Mouse (Mus musculus): ENCODE results near the gene Fgf5.

Fgf5 gene

DNA sequence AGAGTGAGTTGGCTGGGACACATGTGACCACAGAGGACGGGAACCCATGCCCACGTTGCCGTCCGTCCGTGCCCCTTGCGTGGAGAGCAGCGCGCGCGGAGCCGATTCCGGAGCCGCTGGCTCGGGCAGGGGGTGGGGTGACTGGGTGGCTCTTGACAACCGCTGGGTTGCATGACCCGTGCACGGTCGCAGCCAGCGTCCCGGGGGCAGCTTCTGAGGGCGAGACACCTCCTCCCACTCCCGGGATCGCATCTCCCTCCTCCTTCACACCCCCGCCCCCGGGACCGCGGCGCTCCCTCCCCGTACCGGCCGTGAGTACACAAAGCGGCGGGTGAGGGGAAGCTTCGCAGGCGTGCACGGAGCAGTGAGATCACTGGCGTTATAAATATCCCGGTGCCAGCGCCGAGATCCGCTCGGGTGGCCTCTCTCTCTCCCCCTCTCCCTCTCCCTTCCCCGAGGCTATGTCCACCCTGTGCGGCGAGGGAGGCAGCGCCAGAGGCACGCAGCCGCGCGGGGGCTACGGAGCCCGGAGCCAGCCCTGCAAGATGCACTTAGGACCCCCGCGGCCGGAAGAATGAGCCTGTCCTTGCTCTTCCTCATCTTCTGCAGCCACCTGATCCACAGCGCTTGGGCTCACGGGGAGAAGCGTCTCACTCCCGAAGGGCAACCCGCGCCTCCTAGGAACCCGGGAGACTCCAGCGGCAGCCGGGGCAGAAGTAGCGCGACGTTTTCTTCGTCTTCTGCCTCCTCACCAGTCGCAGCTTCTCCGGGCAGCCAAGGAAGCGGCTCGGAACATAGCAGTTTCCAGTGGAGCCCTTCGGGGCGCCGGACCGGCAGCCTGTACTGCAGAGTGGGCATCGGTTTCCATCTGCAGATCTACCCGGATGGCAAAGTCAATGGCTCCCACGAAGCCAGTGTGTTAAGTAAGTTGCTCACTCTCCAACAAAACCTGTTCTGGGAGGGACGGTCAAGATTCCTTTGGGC lies at the start of gene Fgf5:
Gene Fgf5, plus strand, starts transcription at position 347 of the 984 bp plus-strand sequence.
- peak; percentile 53 for DNase-seq (ENCODE audit: low read depth, low spot score)

DNA sequence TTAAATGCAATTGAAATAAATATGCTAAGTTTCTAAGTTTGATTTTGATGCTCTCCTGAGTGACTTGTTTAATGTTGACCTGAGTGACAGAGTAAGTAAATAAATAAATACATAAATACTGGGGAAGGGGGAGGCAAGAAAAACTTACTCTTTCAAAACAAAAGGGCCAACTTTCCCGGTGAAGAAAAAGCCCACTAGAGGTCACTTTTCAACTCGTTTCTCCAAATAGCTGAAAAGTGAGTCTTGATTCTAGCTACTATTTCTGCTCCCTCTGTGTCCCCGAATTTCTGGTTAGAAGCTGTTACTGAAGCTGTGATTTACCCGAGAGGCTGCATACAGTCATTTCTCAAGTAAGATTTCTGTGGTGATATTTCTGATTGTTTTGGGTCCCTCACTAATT lies 41.5 kb upstream of the Fgf5 start:
- DNase-seq (ENCODE audit: low read depth, low spot score), result no peak

DNA sequence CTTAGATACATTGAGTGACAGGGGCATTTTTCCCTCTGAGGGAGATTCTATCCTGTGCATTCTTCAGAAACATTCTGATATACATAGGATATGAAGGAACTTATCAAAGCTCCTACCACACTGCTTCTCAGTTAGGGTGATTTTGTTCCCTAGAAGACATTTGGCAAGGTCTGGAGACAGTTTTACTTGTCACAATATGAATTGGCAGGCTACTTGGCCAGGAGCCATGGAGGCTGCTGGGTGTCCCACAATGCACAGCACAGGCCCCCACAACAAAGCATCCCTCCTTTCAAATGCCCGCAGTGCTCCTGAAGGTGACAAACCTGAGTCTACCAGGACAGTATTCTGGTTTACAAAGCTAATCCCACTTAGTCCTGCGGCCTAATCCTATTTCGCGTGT lies 32.0 kb upstream of the Fgf5 start:
- no peak for DNase-seq (ENCODE audit: low read depth, low spot score)

GRCm38 (mm10) chr5:98226710-98227109 lies 27.3 kb upstream of the Fgf5 start:
- no peak for DNase-seq (ENCODE audit: low read depth, low spot score)

- no peak for DNase-seq (ENCODE audit: low read depth, low spot score)
These were observed 24.5 kb upstream of the Fgf5 start for GRCm38 (mm10) chr5:98229456-98229855.

DNA sequence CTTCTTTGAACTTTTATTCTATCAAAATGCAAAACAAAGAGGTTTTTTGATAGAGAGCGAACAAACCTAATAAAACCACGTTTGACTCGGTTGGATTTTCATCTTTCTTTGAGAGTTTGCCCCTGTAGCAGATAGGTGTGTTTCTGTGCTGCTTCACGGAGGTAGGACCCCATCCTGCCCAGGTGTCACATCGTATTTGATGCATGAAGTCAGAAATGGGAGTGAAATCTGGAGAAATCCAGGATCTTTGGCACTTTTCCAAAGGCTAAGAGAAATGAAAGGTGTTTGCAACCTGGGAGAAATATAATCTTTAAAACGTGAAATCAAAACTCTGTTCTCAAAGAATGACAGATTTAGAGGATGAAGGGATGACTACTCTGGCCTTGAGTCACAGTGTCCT lies 15.5 kb upstream of the Fgf5 start:
- DNase-seq (ENCODE audit: low read depth, low spot score), result no peak

GRCm38 (mm10) chr5:98241322-98241829 lies 12.6 kb upstream of the Fgf5 start:
- DNase-seq (ENCODE audit: low read depth, low spot score), result no peak

DNA sequence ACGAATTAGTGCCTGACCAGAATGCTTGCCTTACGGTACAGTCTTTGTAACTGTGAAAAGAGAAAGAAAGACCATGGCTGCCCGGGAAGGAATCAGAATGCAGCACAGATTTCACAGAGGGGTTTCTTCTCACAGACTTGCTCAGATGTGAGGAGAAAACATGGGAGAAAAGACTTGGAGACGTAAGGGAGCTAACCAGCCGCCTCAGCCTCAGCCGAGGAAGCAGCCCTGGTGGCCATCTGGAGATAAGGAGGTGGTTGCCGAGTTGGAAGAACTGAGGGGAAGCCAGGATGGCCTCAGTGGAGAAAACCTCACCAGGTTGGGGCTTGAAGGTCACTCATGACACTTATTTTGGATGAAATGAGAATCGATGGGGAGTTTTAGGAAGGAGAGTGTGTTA lies 8.7 kb upstream of the Fgf5 start:
- no peak for DNase-seq (ENCODE audit: low read depth, low spot score)

GRCm38 (mm10) chr5:98245976-98246375 lies 8.0 kb upstream of the Fgf5 start:
- DNase-seq (ENCODE audit: low read depth, low spot score), result no peak

DNA sequence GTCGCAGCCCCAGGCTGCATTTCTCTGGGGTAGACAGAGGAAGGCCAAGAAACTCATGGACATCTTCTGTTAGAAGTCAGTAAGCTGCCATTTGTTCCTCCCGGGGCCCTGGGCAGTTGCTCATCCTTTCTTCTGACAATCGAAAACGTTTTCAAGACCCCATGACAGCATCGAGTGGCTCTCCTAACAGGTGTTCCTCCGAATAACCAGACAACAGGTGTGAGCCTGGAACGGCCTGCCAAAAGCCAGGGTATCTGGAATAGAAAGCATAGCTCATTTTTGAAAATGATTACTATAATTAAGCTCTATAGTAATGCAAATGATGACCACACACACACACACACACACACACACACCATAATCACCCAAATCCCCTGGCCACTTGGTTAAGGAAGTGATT lies 7.2 kb upstream of the Fgf5 start:
- no peak for DNase-seq (ENCODE audit: low read depth, low spot score)

DNA sequence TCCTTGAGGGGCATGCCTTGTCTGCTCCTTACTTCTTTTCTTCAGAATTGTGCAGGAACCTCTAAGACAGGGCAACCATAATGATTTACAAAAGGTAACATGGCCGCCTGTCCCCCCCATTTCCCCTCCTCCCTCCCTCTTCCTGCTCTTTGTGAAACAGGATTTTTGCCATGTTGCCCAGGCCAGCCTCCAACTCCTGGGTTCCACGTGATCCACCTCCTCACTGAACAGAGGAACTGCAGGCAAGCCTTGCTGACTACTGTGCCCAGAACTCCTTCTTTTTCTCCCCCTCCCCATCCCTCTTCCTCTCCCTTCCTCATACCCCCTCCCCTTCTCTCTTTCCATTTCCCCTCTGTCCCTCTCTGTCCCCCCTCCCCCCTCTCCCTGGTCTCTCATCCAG lies 6.5 kb upstream of the Fgf5 start:
- no peak for DNase-seq (ENCODE audit: low read depth, low spot score)

- no peak for DNase-seq (ENCODE audit: low read depth, low spot score)
These were observed 837 bp upstream of the Fgf5 start for GRCm38 (mm10) chr5:98253147-98253546.

- no peak for DNase-seq (ENCODE audit: low read depth, low spot score)
These were observed 1.2 kb downstream of the Fgf5 start for GRCm38 (mm10) chr5:98255176-98255575.

DNA sequence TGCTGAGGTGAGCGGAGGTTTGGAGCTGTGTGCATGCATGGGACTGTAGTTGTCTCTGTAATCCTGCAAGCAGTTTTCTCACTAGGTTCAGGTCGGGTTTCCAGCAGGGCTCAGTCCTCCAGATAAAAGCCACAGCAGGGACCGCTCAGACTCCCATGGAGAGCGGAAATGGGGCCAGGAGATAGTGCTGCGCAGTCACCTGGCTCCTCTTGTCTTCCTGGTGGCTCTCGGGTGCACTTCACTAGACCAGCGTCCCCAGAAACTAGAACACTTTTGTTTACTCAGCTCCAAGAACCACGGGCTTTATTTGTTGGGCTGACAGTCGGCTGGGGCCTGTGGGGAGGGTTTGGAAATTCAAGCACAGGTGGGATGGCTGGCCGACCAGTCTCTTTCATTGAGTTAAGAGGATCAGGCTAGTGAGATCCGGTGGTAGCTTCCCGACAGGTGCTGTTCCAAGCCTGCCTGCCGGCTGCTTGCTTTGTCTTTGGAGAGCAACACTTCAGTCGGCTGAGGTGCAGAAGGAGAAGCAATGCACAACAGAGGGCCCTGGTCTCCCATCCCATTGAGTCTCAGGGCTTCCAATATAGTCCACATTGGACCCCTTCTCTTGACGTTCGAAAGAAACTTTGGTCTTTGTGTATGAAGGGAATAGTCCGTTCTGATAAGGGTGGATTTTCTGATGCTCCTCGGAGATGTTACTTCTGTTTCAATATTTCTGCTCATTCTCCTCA lies 1.9 kb downstream of the Fgf5 start:
- peak; percentile 93 for DNase-seq (ENCODE audit: low read depth, low spot score)

GRCm38 (mm10) chr5:98275318-98275818 lies 21.4 kb downstream of the Fgf5 start:
- DNase-seq (ENCODE audit: low read depth, low spot score), result no peak

GRCm38 (mm10) chr5:98281993-98282392 lies 28.0 kb downstream of the Fgf5 start:
- no peak for DNase-seq (ENCODE audit: low read depth, low spot score)

- DNase-seq (ENCODE audit: low read depth, low spot score), result peak; percentile 21
These were observed 29.9 kb downstream of the Fgf5 start for GRCm38 (mm10) chr5:98283696-98284478.

DNA sequence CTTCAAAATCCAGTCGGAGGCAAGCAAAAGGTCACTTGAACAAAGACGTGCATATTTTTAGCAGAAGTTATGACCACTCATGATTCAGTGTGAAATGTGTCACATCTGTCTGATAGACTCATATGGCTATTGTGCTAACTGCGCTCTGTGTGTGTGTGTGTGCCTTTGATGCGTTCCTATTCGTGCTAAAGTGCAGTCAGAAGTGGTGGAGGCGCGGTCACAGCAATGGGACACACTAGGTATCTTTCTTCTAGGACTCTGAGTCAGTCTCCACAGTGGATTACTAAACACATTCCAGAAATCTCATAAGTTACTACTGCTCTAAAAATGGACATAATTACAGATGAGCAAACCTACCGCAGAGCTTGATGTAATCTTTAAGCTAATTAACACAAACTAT lies 36.7 kb downstream of the Fgf5 start:
- no peak for DNase-seq (ENCODE audit: low read depth, low spot score)

DNA sequence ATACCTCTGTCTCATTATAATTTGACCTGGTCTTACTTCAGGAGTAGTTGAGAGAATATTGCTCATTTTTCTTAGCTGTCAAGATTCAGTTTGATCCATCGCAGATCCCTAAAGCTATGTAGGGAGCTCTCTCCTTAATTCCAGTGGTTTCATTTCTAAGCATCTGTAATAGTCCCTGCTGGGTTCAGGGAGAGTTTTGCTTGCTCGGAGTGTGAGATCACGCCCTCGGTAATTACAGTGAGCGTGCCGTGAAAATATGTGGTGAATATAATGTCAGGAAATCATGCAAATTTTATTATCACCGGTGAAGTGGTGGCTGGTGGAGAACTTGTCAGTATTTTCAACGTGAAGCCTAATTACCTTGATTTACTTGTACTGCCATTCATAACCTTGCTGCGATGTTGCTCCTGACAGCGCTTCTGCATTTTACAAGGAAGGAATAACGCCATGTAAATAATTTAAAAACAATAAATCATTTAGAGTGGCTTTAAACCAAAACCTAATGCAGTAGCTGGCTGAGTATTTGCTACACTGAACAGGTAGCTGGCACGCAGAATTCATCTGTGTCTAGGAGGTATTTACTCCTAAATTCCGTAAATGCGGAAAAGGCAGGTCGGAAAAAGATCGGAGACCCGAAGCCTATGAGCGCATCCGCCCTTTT lies 38.5 kb downstream of the Fgf5 start:
- DNase-seq (ENCODE audit: low read depth, low spot score), result no peak

GRCm38 (mm10) chr5:98293049-98293715 lies 39.2 kb downstream of the Fgf5 start:
- DNase-seq (ENCODE audit: low read depth, low spot score), result no peak

Data from R1 (cell line).